Mouse (Mus musculus): ENCODE data around the gene Sobp. TPM values are rescaled to one million over a fixed set of nuclear protein-coding genes. Genes with fewer than 3 reads are reported as not detected.

Gene Sobp
- polyA plus RNA-seq, 1 experiment from 2014 or later = 4.5 TPM

GRCm38 (mm10) chr10:43148456-43148855 lies 25.9 kb downstream of the Sobp start:
- no peaks in the 10 kb centered on the region for H3K27me3 ChIP-seq (replicated peaks; ENCODE audit: control insufficient read depth, insufficient read depth, low read length)
- 56% methylated on average over 11 of the region's 11 CpGs for WGBS
- peak; percentile 83 for ATAC-seq (ENCODE audit: low read depth)

DNA sequence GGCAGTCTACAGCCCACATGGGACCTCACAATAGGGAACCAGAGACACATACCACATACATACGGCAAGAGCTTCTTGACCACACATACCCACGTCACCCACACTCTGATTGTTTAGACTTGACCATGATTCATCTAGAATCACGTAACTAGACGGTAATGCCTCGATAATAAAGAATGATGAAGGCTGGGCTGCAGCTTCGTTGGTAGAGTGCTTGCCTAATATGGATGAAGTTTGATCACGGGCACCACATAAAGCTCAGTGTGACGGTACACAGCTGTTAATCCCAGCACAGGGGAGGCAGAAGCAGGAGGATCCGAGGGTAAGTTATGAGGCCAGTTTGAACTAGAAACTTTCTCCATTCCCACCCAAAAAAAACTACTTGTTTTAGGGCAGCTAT lies 31.2 kb downstream of the Sobp start:
- H3K9ac ChIP-seq (ENCODE audit: low read depth, low read length) = no peak overlapping the region
- H3K36me3 ChIP-seq (ENCODE audit: control insufficient read depth, insufficient read depth, low read length) = no peaks in the 10 kb centered on the region
- no peaks in the 10 kb centered on the region; the same call in 1 of the 2 replicates for H3K9me3 ChIP-seq (ENCODE audit: control insufficient read depth, low read length)
- no peak overlapping the region for H3K4me2 ChIP-seq (ENCODE audit: low read depth, low read length)
- no peak overlapping the region for H3K27ac ChIP-seq (replicated peaks; ENCODE audit: low read depth, low read length)
- 94% methylated on average over 9 of the region's 9 CpGs for WGBS
- DNase-seq (ENCODE audit: low spot score) (no peak), ATAC-seq (ENCODE audit: low read depth) (no peak)
- no peak overlapping the region for H3K4me3 ChIP-seq (ENCODE audit: low read depth, low read length)
- no peaks in the 10 kb centered on the region for H3K4me1 ChIP-seq (ENCODE audit: control insufficient read depth, insufficient read depth, low read length)
- no peaks in the 10 kb centered on the region for H3K27me3 ChIP-seq (replicated peaks; ENCODE audit: control insufficient read depth, insufficient read depth, low read length)

More at GRCm38 (mm10) chr10:43148456-43148855, 25.9 kb downstream of the Sobp start:
- Histone ChIP-seq H3K27ac (replicated peaks; ENCODE audit: low read depth, low read length) (no peak overlapping the region), H3K4me1 (ENCODE audit: control insufficient read depth, insufficient read depth, low read length) (no peaks in the 10 kb centered on the region; the same call in 1 of the 2 replicates), H3K4me3 (ENCODE audit: low read depth, low read length) (no peak overlapping the region), H3K9me3 (ENCODE audit: control insufficient read depth, low read length) (no peaks in the 10 kb centered on the region; the same call in 1 of the 2 replicates), H3K36me3 (ENCODE audit: control insufficient read depth, insufficient read depth, low read length) (no peaks in the 10 kb centered on the region), H3K9ac (ENCODE audit: low read depth, low read length) (no peak overlapping the region), H3K4me2 (ENCODE audit: low read depth, low read length) (no peak overlapping the region)
- peak; percentile 79 for DNase-seq (ENCODE audit: low spot score)

DNA sequence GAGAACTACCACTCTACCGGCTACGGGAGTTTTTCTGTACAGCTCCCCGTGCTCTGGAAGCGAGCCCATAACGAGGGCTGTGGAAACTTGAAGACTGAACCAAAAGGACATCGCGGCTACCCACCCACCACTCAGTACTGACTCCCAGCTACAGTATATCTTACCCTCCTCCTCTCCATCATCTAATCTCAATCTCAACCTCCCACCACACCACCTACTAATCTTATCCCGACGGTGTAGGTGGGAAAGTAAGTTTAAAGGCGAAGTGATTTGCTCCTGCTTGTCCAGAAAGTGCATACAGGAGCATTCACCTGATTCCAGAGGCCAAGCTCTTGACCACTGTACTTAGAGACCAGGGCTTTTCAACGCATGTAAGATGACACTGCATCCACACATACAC lies 40.3 kb downstream of the Sobp start:
- no peak for ATAC-seq (ENCODE audit: low read depth)
- H3K4me3 ChIP-seq (ENCODE audit: low read depth, low read length) = no peak overlapping the region

GRCm38 (mm10) chr10:43128750-43129149 lies 45.6 kb downstream of the Sobp start:
- Histone ChIP-seq H3K4me3 (ENCODE audit: low read depth, low read length) (no peak overlapping the region), H3K4me1 (ENCODE audit: control insufficient read depth, insufficient read depth, low read length) (peaks cover 7% of the 10 kb centered on the region; the same call in 1 of the 2 replicates), H3K27me3 (replicated peaks; ENCODE audit: control insufficient read depth, insufficient read depth, low read length) (no peaks in the 10 kb centered on the region), H3K9ac (ENCODE audit: low read depth, low read length) (no peak overlapping the region), H3K27ac (replicated peaks; ENCODE audit: low read depth, low read length) (no peak overlapping the region), H3K9me3 (ENCODE audit: control insufficient read depth, low read length) (no peaks in the 10 kb centered on the region), H3K36me3 (ENCODE audit: control insufficient read depth, insufficient read depth, low read length) (peaks cover 13% of the 10 kb centered on the region; the same call in 1 of the 2 replicates), H3K4me2 (ENCODE audit: low read depth, low read length) (no peak overlapping the region)
- 57% methylated on average over 3 of the region's 3 CpGs for WGBS
- ATAC-seq (ENCODE audit: low read depth) (no peak), DNase-seq (ENCODE audit: low spot score) (no peak)

More for the DNA sequence above, 40.3 kb downstream of the Sobp start:
- 86% methylated on average over 11 of the region's 11 CpGs for WGBS
- no peak for DNase-seq (ENCODE audit: low spot score)
- H3K9ac ChIP-seq (ENCODE audit: low read depth, low read length) = no peak overlapping the region
- H3K4me1 ChIP-seq (ENCODE audit: control insufficient read depth, insufficient read depth, low read length) = no peaks in the 10 kb centered on the region
- H3K27me3 ChIP-seq (replicated peaks; ENCODE audit: control insufficient read depth, insufficient read depth, low read length) = no peaks in the 10 kb centered on the region
- H3K4me2 ChIP-seq (ENCODE audit: low read depth, low read length) = no peak overlapping the region
- 0 out of 2 replicates have a peak, but pooled peaks cover 4% of the 10 kb centered on the region for H3K36me3 ChIP-seq (ENCODE audit: control insufficient read depth, insufficient read depth, low read length)
- H3K27ac ChIP-seq (replicated peaks; ENCODE audit: low read depth, low read length) = no peak overlapping the region
- H3K9me3 ChIP-seq (ENCODE audit: control insufficient read depth, low read length) = no peaks in the 10 kb centered on the region

DNA sequence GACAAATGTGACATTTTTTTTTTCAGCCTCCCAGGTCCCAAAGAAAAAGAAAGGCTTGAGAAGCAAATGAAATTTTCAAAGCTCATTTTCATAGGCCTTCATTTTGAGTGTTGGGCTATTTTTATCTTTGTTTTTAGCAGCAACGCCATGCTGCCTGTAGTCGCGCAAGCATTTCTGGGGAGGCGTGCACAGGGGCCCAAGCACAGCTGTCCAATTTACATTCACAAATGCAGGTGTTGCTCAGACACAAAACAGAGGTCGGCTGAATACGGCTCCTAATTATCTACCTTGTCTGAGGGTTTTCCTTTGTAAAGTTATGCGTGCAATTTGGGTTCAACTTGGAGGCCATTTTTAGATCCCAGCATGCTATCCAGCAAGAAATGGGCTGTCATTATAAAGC lies 49.8 kb downstream of the Sobp start:
- Histone ChIP-seq H3K9me3 (ENCODE audit: control insufficient read depth, low read length) (no peaks in the 10 kb centered on the region), H3K27ac (replicated peaks; ENCODE audit: low read depth, low read length) (no peak overlapping the region), H3K27me3 (replicated peaks; ENCODE audit: control insufficient read depth, insufficient read depth, low read length) (no peaks in the 10 kb centered on the region), H3K4me1 (ENCODE audit: control insufficient read depth, insufficient read depth, low read length) (peaks cover 7% of the 10 kb centered on the region; the same call in 1 of the 2 replicates), H3K4me3 (ENCODE audit: low read depth, low read length) (no peak overlapping the region), H3K4me2 (ENCODE audit: low read depth, low read length) (no peak overlapping the region), H3K36me3 (ENCODE audit: control insufficient read depth, insufficient read depth, low read length) (peaks cover 8% of the 10 kb centered on the region; the same call in 1 of the 2 replicates), H3K9ac (ENCODE audit: low read depth, low read length) (no peak overlapping the region)
- WGBS = 59% methylated on average over 7 of the region's 7 CpGs
- DNase-seq (ENCODE audit: low spot score) = no peak
- no peak for ATAC-seq (ENCODE audit: low read depth)

GRCm38 (mm10) chr10:43124156-43124555 lies 50.2 kb downstream of the Sobp start:
- peaks cover 7% of the 10 kb centered on the region; the same call in 1 of the 2 replicates for H3K4me1 ChIP-seq (ENCODE audit: control insufficient read depth, insufficient read depth, low read length)
- no peak overlapping the region for H3K4me2 ChIP-seq (ENCODE audit: low read depth, low read length)
- H3K4me3 ChIP-seq (ENCODE audit: low read depth, low read length) = no peak overlapping the region
- DNase-seq (ENCODE audit: low spot score) = peak; percentile 53
- no peak for ATAC-seq (ENCODE audit: low read depth)
- WGBS = 48% methylated on average over 4 of the region's 4 CpGs
- H3K36me3 ChIP-seq (ENCODE audit: control insufficient read depth, insufficient read depth, low read length) = peaks cover 8% of the 10 kb centered on the region; the same call in 1 of the 2 replicates
- H3K27ac ChIP-seq (replicated peaks; ENCODE audit: low read depth, low read length) = no peak overlapping the region
- H3K9ac ChIP-seq (ENCODE audit: low read depth, low read length) = no peak overlapping the region
- no peaks in the 10 kb centered on the region for H3K27me3 ChIP-seq (replicated peaks; ENCODE audit: control insufficient read depth, insufficient read depth, low read length)
- H3K9me3 ChIP-seq (ENCODE audit: control insufficient read depth, low read length) = no peaks in the 10 kb centered on the region

- 83% methylated on average over 6 of the region's 6 CpGs for WGBS
- peaks cover 8% of the 10 kb centered on the region; the same call in 1 of the 2 replicates for H3K36me3 ChIP-seq (ENCODE audit: control insufficient read depth, insufficient read depth, low read length)
Measured at GRCm38 (mm10) chr10:43123422-43123821, 50.9 kb downstream of the Sobp start.

GRCm38 (mm10) chr10:43120688-43121450 lies 53.5 kb downstream of the Sobp start:
- Histone ChIP-seq H3K27ac (replicated peaks; ENCODE audit: low read depth, low read length) (no peak overlapping the region), H3K27me3 (replicated peaks; ENCODE audit: control insufficient read depth, insufficient read depth, low read length) (no peaks in the 10 kb centered on the region), H3K4me2 (ENCODE audit: low read depth, low read length) (no peak overlapping the region), H3K36me3 (ENCODE audit: control insufficient read depth, insufficient read depth, low read length) (no peaks in the 10 kb centered on the region), H3K4me3 (ENCODE audit: low read depth, low read length) (no peak overlapping the region), H3K4me1 (ENCODE audit: control insufficient read depth, insufficient read depth, low read length) (peaks cover 12% of the 10 kb centered on the region), H3K9ac (ENCODE audit: low read depth, low read length) (no peak overlapping the region), H3K9me3 (ENCODE audit: control insufficient read depth, low read length) (no peaks in the 10 kb centered on the region)
- ATAC-seq (ENCODE audit: low read depth) (no peak), DNase-seq (ENCODE audit: low spot score) (peak; percentile 71)
- WGBS = 27% methylated on average over 8 of the region's 8 CpGs

More at GRCm38 (mm10) chr10:43123422-43123821, 50.9 kb downstream of the Sobp start:
- Histone ChIP-seq H3K9me3 (ENCODE audit: control insufficient read depth, low read length) (no peaks in the 10 kb centered on the region), H3K27me3 (replicated peaks; ENCODE audit: control insufficient read depth, insufficient read depth, low read length) (no peaks in the 10 kb centered on the region), H3K27ac (replicated peaks; ENCODE audit: low read depth, low read length) (no peak overlapping the region), H3K9ac (ENCODE audit: low read depth, low read length) (no peak overlapping the region), H3K4me1 (ENCODE audit: control insufficient read depth, insufficient read depth, low read length) (peaks cover 7% of the 10 kb centered on the region; the same call in 1 of the 2 replicates), H3K4me3 (ENCODE audit: low read depth, low read length) (no peak overlapping the region), H3K4me2 (ENCODE audit: low read depth, low read length) (no peak overlapping the region)
- no peak for DNase-seq (ENCODE audit: low spot score)
- no peak for ATAC-seq (ENCODE audit: low read depth)

Measured in embryonic facial prominence, embryonic 14.5 days (tissue).